Mouse (Mus musculus) liver, embryonic 13.5 days (tissue): ENCODE measurements at regions not wholly inside any gene's neighbourhood (a gene's known extent, or its start where the extent isn't known, plus 50 kb on each side); places are given as distances from the start of the nearest gene placed in this dataset.

Source experiments
- ATAC-seq: fragments of 200-750 bp; cut with Nextera tagmentation; 2 replicates; pipeline ENCODE4 v1.8.0; 2017; ENCODE audit warnings: low read depth, mild to moderate bottlenecking, moderate number of reproducible peaks, moderate library complexity
- DNase-seq: peaks from one replicate; pipeline ENCODE4 v3.0.0; 2022
- H3K27ac ChIP-seq: fragments of 300-500 bp; sonication (generic); 2 replicates; pipeline ENCODE4 v1.5.1; 2015; ENCODE audit warnings: moderate library complexity, mild to moderate bottlenecking, inconsistent platforms
- H3K27me3 ChIP-seq: fragments of 300-500 bp; sonication (generic); 2 replicates; pipeline ENCODE4 v1.6.1; 2015; ENCODE audit warnings: mild to moderate bottlenecking, inconsistent platforms
- H3K36me3 ChIP-seq: fragments of 300-500 bp; sonication (generic); 2 replicates; pipeline ENCODE4 v1.6.1; 2015; ENCODE audit warnings: mild to moderate bottlenecking, inconsistent platforms
- H3K4me1 ChIP-seq: fragments of 300-500 bp; sonication (generic); replicated peaks from 2 replicates; pipeline ENCODE4 v1.6.1; 2015; ENCODE audit warnings: inconsistent platforms
- H3K4me2 ChIP-seq: fragments of 300-500 bp; sonication (generic); 2 replicates; pipeline ENCODE4 v1.6.1; 2015; ENCODE audit warnings: inconsistent platforms, mild to moderate bottlenecking, moderate library complexity
- H3K4me3 ChIP-seq: fragments of 300-500 bp; sonication (generic); replicated peaks from 2 replicates; pipeline ENCODE4 v1.5.1; 2015; ENCODE audit warnings: mild to moderate bottlenecking, inconsistent platforms
- H3K9ac ChIP-seq: fragments of 300-500 bp; sonication (generic); 2 replicates; pipeline ENCODE4 v1.6.1; 2015; ENCODE audit warnings: mild to moderate bottlenecking, inconsistent platforms
- H3K9me3 ChIP-seq: fragments of 300-500 bp; sonication (generic); replicated peaks from 2 replicates; pipeline ENCODE4 v1.6.1; 2016; ENCODE audit warnings: inconsistent platforms
- WGBS: fragments of 180-500 bp; shearing (Covaris S2); methylation state at CpG from one replicate; pipeline ENCODE4 v1.1.7; 2015; ENCODE audit not compliant: insufficient replicate concordance; 5-methylcytosine and 5-hydroxymethylcytosine counted together

DNA sequence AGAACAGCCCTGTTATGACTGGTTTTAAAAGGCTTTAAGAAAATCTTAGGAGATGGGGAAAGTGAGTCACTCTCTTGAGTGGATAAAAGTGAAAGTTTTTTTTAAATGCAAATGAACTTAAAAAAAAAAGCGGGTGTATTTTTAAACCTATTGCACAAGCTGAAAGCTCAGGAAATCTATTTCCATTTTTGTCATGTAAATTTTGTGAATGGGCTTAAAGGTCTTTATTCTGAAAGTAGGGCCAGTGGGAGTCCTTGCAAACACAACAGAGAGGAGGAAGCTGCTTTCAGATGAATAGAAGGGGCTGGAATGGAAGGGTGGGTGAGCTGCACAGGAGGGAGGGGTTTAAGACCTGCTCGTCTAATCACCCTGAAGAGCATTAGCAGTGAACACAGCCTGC lies 62.9 kb downstream of the Fam84a start:
- Histone ChIP-seq H3K9ac (no peak overlapping the region), H3K9me3 (no peaks in the 10 kb centered on the region), H3K4me3 (no peak overlapping the region), H3K27ac (no peak overlapping the region), H3K36me3 (no peaks in the 10 kb centered on the region), H3K4me1 (no peaks in the 10 kb centered on the region), H3K4me2 (no peak overlapping the region), H3K27me3 (no peaks in the 10 kb centered on the region)
- no peak for ATAC-seq
- 26% methylated on average over 2 of the region's 2 CpGs for WGBS
- DNase-seq: no peak

GRCm38 (mm10) chr12:14082771-14083170 lies 69.1 kb downstream of the Fam84a start:
- no peak for ATAC-seq

DNA sequence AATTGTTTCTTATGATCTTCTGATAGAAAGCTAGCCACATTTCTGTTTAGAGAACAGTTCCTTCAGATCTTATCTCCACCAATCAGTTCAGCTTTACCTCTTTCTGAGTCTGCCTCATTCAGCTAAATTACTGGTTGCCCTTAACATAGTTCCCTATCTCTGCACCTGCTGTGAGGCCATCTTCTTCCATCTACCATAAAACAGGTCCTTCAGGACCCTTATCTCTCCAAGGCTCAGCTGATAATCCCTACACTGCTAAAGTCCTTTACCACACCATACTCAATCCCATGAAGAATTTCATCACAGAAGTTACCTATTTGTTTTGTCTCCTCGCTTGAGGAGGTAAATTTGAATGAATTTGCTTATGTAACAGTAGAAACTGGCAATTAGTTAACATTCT lies 72.0 kb downstream of the Fam84a start:
- Histone ChIP-seq H3K27ac (no peak overlapping the region), H3K4me3 (no peak overlapping the region), H3K4me1 (no peaks in the 10 kb centered on the region), H3K9me3 (no peaks in the 10 kb centered on the region), H3K36me3 (no peaks in the 10 kb centered on the region), H3K9ac (no peak overlapping the region), H3K4me2 (no peak overlapping the region), H3K27me3 (no peaks in the 10 kb centered on the region)
- WGBS: 27% methylated on average over 1 of the region's 1 CpGs
- ATAC-seq: no peak
- no peak for DNase-seq

More at GRCm38 (mm10) chr12:14082771-14083170, 69.1 kb downstream of the Fam84a start:
- H3K27ac ChIP-seq: no peak overlapping the region
- no peak overlapping the region for H3K4me2 ChIP-seq
- no peak for DNase-seq
- WGBS: 55% methylated on average over 3 of the region's 3 CpGs
- no peak overlapping the region for H3K9ac ChIP-seq
- H3K4me1 ChIP-seq: no peaks in the 10 kb centered on the region
- no peak overlapping the region for H3K4me3 ChIP-seq
- no peaks in the 10 kb centered on the region for H3K27me3 ChIP-seq
- no peaks in the 10 kb centered on the region for H3K9me3 ChIP-seq
- H3K36me3 ChIP-seq: no peaks in the 10 kb centered on the region

DNA sequence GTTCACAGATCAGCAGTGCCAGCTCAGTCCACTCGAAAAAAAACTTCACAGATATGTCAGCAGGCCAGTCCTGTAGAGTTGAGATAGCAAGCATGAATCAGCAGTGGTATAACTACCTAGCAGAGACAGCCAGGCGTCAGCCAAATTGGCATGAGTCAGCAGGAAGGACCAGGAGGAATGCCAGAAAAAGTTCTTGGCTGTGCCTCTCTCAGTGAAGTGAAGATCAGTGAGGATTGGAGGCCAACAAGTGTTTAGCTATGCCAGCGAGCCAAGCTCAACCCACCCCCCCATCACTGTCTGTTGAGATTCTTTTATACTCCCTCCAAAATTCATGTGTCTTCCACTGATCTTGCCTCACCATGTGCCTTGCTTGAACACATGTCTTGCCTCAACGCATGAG lies 82.8 kb downstream of the Fam84a start:
- WGBS: 47% methylated on average over 4 of the region's 4 CpGs
- Histone ChIP-seq H3K27me3 (no peaks in the 10 kb centered on the region), H3K27ac (no peak overlapping the region), H3K4me1 (no peaks in the 10 kb centered on the region), H3K9ac (no peak overlapping the region), H3K36me3 (no peaks in the 10 kb centered on the region), H3K9me3 (no peaks in the 10 kb centered on the region), H3K4me2 (no peak overlapping the region), H3K4me3 (no peak overlapping the region)
- no peak for DNase-seq
- no peak for ATAC-seq

DNA sequence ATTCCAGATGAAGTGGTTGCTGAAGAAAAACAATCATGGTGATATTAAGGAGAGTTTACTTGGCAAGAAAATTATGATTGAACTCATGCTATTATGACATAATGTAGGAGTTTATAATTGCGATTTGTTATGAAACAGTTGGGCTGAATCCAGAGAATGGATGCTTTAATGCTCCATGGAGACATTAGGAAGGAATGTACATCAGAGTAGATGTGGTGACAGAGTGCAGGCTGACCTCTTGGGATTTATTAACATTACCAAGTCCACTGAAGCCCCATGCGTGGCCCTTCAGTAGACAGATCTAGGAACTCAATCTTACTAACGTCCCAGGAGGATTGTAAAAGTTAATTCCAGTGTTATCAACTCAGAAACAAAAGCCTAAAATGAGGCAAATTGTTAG lies 86.5 kb downstream of the Fam84a start:
- no peak overlapping the region for H3K4me3 ChIP-seq
- no peak for ATAC-seq
- no peak overlapping the region for H3K27ac ChIP-seq
- no peaks in the 10 kb centered on the region for H3K36me3 ChIP-seq
- H3K9me3 ChIP-seq: no peaks in the 10 kb centered on the region
- no peaks in the 10 kb centered on the region for H3K4me1 ChIP-seq
- no peak overlapping the region for H3K4me2 ChIP-seq
- 55% methylated on average over 3 of the region's 3 CpGs for WGBS
- H3K9ac ChIP-seq: no peak overlapping the region
- DNase-seq: no peak
- H3K27me3 ChIP-seq: no peaks in the 10 kb centered on the region

GRCm38 (mm10) chr12:14063276-14063675 lies 88.6 kb downstream of the Fam84a start:
- Histone ChIP-seq H3K9ac (no peak overlapping the region), H3K4me2 (no peak overlapping the region), H3K36me3 (no peaks in the 10 kb centered on the region), H3K9me3 (no peaks in the 10 kb centered on the region), H3K27me3 (no peaks in the 10 kb centered on the region), H3K27ac (no peak overlapping the region), H3K4me1 (no peaks in the 10 kb centered on the region), H3K4me3 (no peak overlapping the region)
- ATAC-seq (no peak), DNase-seq (no peak)
- 50% methylated on average over 4 of the region's 4 CpGs for WGBS

GRCm38 (mm10) chr12:14056116-14056515 lies 95.7 kb downstream of the Fam84a start:
- Histone ChIP-seq H3K36me3 (no peaks in the 10 kb centered on the region), H3K9me3 (no peaks in the 10 kb centered on the region), H3K4me3 (no peak overlapping the region), H3K27ac (no peak overlapping the region), H3K4me1 (no peaks in the 10 kb centered on the region), H3K4me2 (no peak overlapping the region), H3K9ac (no peak overlapping the region), H3K27me3 (no peaks in the 10 kb centered on the region)
- ATAC-seq (no peak), DNase-seq (no peak)
- WGBS: 55% methylated on average over 4 of the region's 4 CpGs

DNA sequence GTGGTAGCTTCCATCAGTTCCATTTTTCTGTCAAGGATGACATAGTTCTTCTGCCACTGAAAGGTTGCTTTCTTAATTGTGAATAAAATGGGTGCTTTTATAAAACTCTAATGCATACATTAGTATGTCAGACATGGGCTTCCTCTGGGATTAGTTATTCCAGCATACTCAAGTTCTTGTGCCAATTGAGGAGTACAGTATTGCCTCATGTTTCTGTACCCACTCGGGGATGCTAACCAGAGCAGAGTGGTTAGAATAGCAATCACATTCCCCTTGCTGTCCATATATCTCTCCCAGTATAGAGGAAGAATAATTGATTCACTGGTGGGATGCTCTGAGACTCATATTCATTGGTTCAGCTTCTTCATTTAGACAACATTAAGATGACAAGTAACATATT lies 119.5 kb downstream of the Fam84a start:
- ATAC-seq: no peak
- H3K27me3 ChIP-seq: no peaks in the 10 kb centered on the region
- H3K27ac ChIP-seq: no peak overlapping the region
- WGBS: 51% methylated on average over 1 of the region's 1 CpGs
- H3K9me3 ChIP-seq: no peaks in the 10 kb centered on the region
- no peak overlapping the region for H3K4me3 ChIP-seq
- H3K4me2 ChIP-seq: no peak overlapping the region
- no peak overlapping the region for H3K9ac ChIP-seq
- no peaks in the 10 kb centered on the region for H3K4me1 ChIP-seq
- DNase-seq: no peak
- H3K36me3 ChIP-seq: no peaks in the 10 kb centered on the region

DNA sequence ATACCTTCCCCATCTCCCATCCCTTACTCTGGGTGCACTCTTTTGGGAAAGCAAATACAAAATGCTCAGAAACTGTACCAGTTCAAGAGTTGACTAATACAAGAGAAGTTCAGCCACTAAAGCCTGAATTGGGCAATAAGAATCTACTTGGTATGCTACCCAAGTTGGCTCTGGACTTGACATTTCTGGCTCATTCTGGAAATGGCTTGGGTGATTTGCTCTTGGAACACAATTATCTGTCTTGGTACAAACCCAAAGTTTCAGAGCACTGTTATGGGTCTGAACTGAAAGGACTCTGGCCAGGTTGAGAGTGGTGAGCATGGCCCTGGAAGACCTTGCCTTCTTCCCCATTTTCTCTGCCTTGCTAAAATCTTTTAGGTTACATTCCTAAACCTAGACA lies 136.6 kb downstream of the Fam84a start:
- no peak for ATAC-seq
- H3K4me1 ChIP-seq: no peaks in the 10 kb centered on the region

DNA sequence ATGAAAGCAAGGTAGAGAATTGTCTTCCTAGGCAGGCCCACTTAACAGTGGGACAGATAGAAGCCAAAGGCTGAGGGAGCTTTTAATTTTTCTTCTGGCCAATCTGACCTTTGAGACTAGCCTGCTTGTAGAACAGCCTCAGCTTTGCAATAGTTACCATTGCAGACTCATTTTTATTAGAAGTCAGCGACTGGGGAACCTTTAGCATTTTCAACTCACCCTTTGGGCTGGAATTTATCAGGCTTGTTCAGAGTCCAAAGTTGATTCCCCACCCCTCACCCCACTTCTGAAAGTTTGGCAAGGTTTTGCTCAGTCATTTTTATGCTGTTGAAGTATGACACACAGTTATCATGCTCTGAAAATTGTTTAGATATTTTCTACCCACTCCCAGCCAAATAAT lies 145.9 kb downstream of the Fam84a start:
- H3K27ac ChIP-seq: no peak overlapping the region

More for the DNA sequence above, 136.6 kb downstream of the Fam84a start:
- no peak overlapping the region for H3K4me2 ChIP-seq
- H3K9ac ChIP-seq: no peak overlapping the region
- no peaks in the 10 kb centered on the region for H3K9me3 ChIP-seq
- H3K27ac ChIP-seq: no peak overlapping the region
- H3K27me3 ChIP-seq: no peaks in the 10 kb centered on the region
- no peaks in the 10 kb centered on the region for H3K36me3 ChIP-seq
- no peak overlapping the region for H3K4me3 ChIP-seq
- no peak for DNase-seq

GRCm38 (mm10) chr12:14001672-14002071 lies 150.2 kb downstream of the Fam84a start:
- Histone ChIP-seq H3K4me2 (no peak overlapping the region), H3K27me3 (no peaks in the 10 kb centered on the region), H3K36me3 (no peaks in the 10 kb centered on the region), H3K27ac (no peak overlapping the region), H3K4me1 (no peaks in the 10 kb centered on the region), H3K4me3 (no peak overlapping the region), H3K9me3 (no peaks in the 10 kb centered on the region), H3K9ac (no peak overlapping the region)
- ATAC-seq: no peak
- WGBS: 27% methylated on average over 1 of the region's 1 CpGs
- DNase-seq: no peak

More for the DNA sequence above, 145.9 kb downstream of the Fam84a start:
- WGBS: 14% methylated on average over 1 of the region's 1 CpGs
- Histone ChIP-seq H3K9ac (no peak overlapping the region), H3K27me3 (no peaks in the 10 kb centered on the region), H3K9me3 (no peaks in the 10 kb centered on the region), H3K4me1 (no peaks in the 10 kb centered on the region), H3K36me3 (no peaks in the 10 kb centered on the region), H3K4me3 (no peak overlapping the region), H3K4me2 (no peak overlapping the region)
- ATAC-seq: no peak
- DNase-seq: no peak

GRCm38 (mm10) chr12:13984396-13984776 lies 167.5 kb downstream of the Fam84a start:
- 72% methylated on average over 1 of the region's 1 CpGs for WGBS
- Histone ChIP-seq H3K4me1 (no peaks in the 10 kb centered on the region), H3K9me3 (no peaks in the 10 kb centered on the region), H3K4me2 (no peak overlapping the region), H3K36me3 (no peaks in the 10 kb centered on the region), H3K27ac (no peak overlapping the region), H3K27me3 (no peaks in the 10 kb centered on the region), H3K9ac (no peak overlapping the region), H3K4me3 (no peak overlapping the region)
- ATAC-seq (no peak), DNase-seq (no peak)
